Mouse (Mus musculus): ENCODE measurements around the gene Hadhb. TPM values are rescaled to one million over a fixed set of nuclear protein-coding genes. Genes with fewer than 3 reads are reported as not detected.
"Not testable (repeated sequence)": the region's sequence is repeated elsewhere in the genome, so short reads cannot be mapped to it uniquely, and the experiment has no call there.

The Hadhb gene
- polyA plus RNA-seq, 1 experiment from 2014 or later = 120 TPM

GRCm38 (mm10) chr5:30203216-30203885, 48.3 kb downstream of the Hadhb start:
- no peak overlapping the region for H3K4me3 ChIP-seq
- H3K9me3 ChIP-seq (replicated peaks) = no peaks in the 10 kb centered on the region
- DNase-seq (ENCODE audit: low spot score) = no peak
- no peaks in the 10 kb centered on the region for H3K36me3 ChIP-seq
- no peaks in the 10 kb centered on the region for H3K27me3 ChIP-seq (ENCODE audit: low read depth, poor library complexity, severe bottlenecking)
- no peak overlapping the region for H3K27ac ChIP-seq
- 87% methylated on average over 10 of the region's 10 CpGs for WGBS
- peaks cover 9% of the 10 kb centered on the region; the same call in 1 of the 2 replicates for H3K4me1 ChIP-seq

GRCm38 (mm10) chr5:30204441-30204840, 49.4 kb downstream of the Hadhb start:
- WGBS = 46% methylated on average over 1 of the region's 1 CpGs
- H3K9me3 ChIP-seq (replicated peaks) = no peaks in the 10 kb centered on the region

GRCm38 (mm10) chr5:30205034-30205433, 50.0 kb downstream of the Hadhb start:
- H3K27ac ChIP-seq = no peak overlapping the region
- WGBS = 69% methylated on average over 3 of the region's 3 CpGs

More at GRCm38 (mm10) chr5:30204441-30204840, 49.4 kb downstream of the Hadhb start:
- no peaks in the 10 kb centered on the region for H3K36me3 ChIP-seq
- peaks cover 7% of the 10 kb centered on the region; the same call in 1 of the 2 replicates for H3K4me1 ChIP-seq
- H3K27me3 ChIP-seq (ENCODE audit: low read depth, poor library complexity, severe bottlenecking) = no peaks in the 10 kb centered on the region
- no peak overlapping the region for H3K27ac ChIP-seq
- no peak overlapping the region for H3K4me3 ChIP-seq
- DNase-seq (ENCODE audit: low spot score) = no peak

GRCm38 (mm10) chr5:30205493-30205892, 50.4 kb downstream of the Hadhb start, which contains the start of gene Adgrf3:
Gene Adgrf3, minus strand, starts transcription at chr5:30205722.
- no peak within 1 kb of the TSS for H3K27ac ChIP-seq
- no peaks in the 10 kb centered on the region for H3K9me3 ChIP-seq (replicated peaks)
- no peak for DNase-seq (ENCODE audit: low spot score)
- WGBS = 26% methylated on average over 5 of the region's 5 CpGs
- H3K4me3 ChIP-seq = no peak within 1 kb of the TSS
- no peaks in the 10 kb centered on the region for H3K27me3 ChIP-seq (ENCODE audit: low read depth, poor library complexity, severe bottlenecking)
- H3K36me3 ChIP-seq = no peaks in the 10 kb centered on the region
- H3K4me1 ChIP-seq = peaks cover 7% of the 10 kb centered on the region; the same call in 1 of the 2 replicates

More at GRCm38 (mm10) chr5:30205034-30205433, 50.0 kb downstream of the Hadhb start:
- H3K9me3 ChIP-seq (replicated peaks) = no peaks in the 10 kb centered on the region
- no peaks in the 10 kb centered on the region for H3K27me3 ChIP-seq (ENCODE audit: low read depth, poor library complexity, severe bottlenecking)
- H3K4me1 ChIP-seq = peaks cover 7% of the 10 kb centered on the region; the same call in 1 of the 2 replicates
- H3K36me3 ChIP-seq = no peaks in the 10 kb centered on the region
- DNase-seq (ENCODE audit: low spot score) = no peak
- H3K4me3 ChIP-seq = no peak overlapping the region

- H3K36me3 ChIP-seq = no peaks in the 10 kb centered on the region
- H3K27me3 ChIP-seq (ENCODE audit: low read depth, poor library complexity, severe bottlenecking) = no peaks in the 10 kb centered on the region
- no peak for DNase-seq (ENCODE audit: low spot score)
- 69% methylated on average over 6 of the region's 6 CpGs for WGBS
- H3K9me3 ChIP-seq (replicated peaks) = no peaks in the 10 kb centered on the region
- H3K27ac ChIP-seq = no peak overlapping the region
- peaks cover 7% of the 10 kb centered on the region; the same call in 1 of the 2 replicates for H3K4me1 ChIP-seq
- H3K4me3 ChIP-seq = no peak overlapping the region
These were observed 52.2 kb downstream of the Hadhb start for GRCm38 (mm10) chr5:30207276-30207675.

DNA sequence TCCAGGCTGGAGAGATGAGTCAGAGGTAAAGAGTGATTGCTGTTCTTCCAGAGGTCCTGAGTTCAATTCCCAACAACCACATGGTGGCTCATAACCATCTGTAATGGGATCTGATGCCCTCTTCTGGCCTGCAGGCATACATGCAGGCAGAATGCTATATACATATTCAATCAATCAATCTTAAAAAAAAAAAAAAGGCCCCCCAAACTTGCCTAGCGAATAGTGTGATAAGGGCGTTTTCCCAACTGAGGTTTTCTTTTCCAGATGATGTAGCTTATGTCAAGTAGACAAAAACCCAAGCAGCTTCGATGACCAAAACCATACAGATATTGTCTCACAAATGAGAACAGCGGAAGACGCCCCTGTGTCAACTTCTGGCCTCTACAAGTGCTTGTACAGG, 55.7 kb downstream of the Hadhb start:
- H3K27me3 ChIP-seq (ENCODE audit: low read depth, poor library complexity, severe bottlenecking); DNase-seq (ENCODE audit: low spot score); H3K27ac ChIP-seq; H3K4me1 ChIP-seq; H3K4me3 ChIP-seq; H3K9me3 ChIP-seq (replicated peaks); H3K36me3 ChIP-seq: not testable (repeated sequence)
- 94% methylated on average over 5 of the region's 5 CpGs for WGBS

GRCm38 (mm10) chr5:30214889-30215288, 59.8 kb downstream of the Hadhb start:
- Histone ChIP-seq H3K36me3 (no peaks in the 10 kb centered on the region), H3K27ac (no peak overlapping the region), H3K4me1 (no peaks in the 10 kb centered on the region), H3K27me3 (ENCODE audit: low read depth, poor library complexity, severe bottlenecking) (no peaks in the 10 kb centered on the region), H3K9me3 (replicated peaks) (no peaks in the 10 kb centered on the region), H3K4me3 (no peak overlapping the region)
- DNase-seq (ENCODE audit: low spot score) = peak; percentile 56
- 23% methylated on average over 4 of the region's 4 CpGs for WGBS

- no peak for DNase-seq (ENCODE audit: low spot score)
- 86% methylated on average over 5 of the region's 5 CpGs for WGBS
- H3K27me3 ChIP-seq (ENCODE audit: low read depth, poor library complexity, severe bottlenecking) = no peaks in the 10 kb centered on the region
These were observed 60.9 kb downstream of the Hadhb start for GRCm38 (mm10) chr5:30215970-30216369.

DNA sequence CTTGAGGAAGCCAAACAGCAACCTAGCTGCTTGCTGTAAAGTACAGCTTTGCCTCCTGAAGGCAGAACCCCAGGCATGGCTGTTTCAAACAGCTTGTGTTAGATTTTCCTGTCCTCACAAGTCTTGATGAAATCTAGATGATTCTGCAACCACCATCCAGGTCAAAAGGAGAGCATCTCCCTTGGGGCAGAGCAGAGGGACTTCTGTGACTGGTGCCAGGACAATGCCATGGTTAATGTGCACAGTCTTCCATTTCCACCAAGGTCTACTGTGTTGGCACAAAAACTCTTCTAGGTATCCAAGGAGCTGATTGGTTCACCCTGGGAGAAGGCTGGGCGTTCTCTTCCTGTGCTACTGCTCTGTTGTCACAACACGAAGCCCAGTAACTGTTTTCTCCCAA, 64.7 kb downstream of the Hadhb start:
- H3K9me3 ChIP-seq (replicated peaks) = no peaks in the 10 kb centered on the region
- H3K36me3 ChIP-seq = peaks cover 10% of the 10 kb centered on the region
- H3K4me3 ChIP-seq = no peak overlapping the region
- no peak overlapping the region for H3K27ac ChIP-seq
- no peaks in the 10 kb centered on the region for H3K4me1 ChIP-seq
- 88% methylated on average over 2 of the region's 2 CpGs for WGBS
- DNase-seq (ENCODE audit: low spot score) = no peak
- no peaks in the 10 kb centered on the region for H3K27me3 ChIP-seq (ENCODE audit: low read depth, poor library complexity, severe bottlenecking)

More at GRCm38 (mm10) chr5:30215970-30216369, 60.9 kb downstream of the Hadhb start:
- Histone ChIP-seq H3K27ac (no peak overlapping the region), H3K4me3 (no peak overlapping the region), H3K36me3 (no peaks in the 10 kb centered on the region), H3K4me1 (no peaks in the 10 kb centered on the region), H3K9me3 (replicated peaks) (no peaks in the 10 kb centered on the region)

DNA sequence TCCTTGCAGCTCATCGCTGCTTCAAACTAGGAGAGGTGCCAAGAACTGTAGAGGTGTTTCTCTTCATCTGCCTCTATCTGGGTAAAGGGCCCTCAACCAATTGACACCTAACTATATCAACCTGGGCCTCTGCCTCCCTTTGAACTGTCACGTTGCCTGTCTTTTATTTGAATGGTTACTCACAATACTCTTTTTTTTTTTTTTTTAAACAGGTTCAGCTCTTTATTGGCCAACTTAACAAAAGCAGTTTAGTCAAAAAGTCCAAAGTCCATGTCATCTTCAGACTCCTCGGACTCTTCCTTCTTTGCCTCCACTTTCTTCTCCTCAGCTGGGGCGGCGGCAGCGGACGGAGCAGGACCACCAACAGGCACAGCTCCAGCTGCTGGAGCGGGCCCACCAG, 65.6 kb downstream of the Hadhb start:
- Histone ChIP-seq H3K4me3 (no peak overlapping the region), H3K27me3 (ENCODE audit: low read depth, poor library complexity, severe bottlenecking) (no peaks in the 10 kb centered on the region), H3K27ac (no peak overlapping the region), H3K4me1 (no peaks in the 10 kb centered on the region), H3K36me3 (peaks cover 10% of the 10 kb centered on the region), H3K9me3 (replicated peaks) (no peaks in the 10 kb centered on the region)
- DNase-seq (ENCODE audit: low spot score) = no peak
- 87% methylated on average over 8 of the region's 8 CpGs for WGBS

GRCm38 (mm10) chr5:30222681-30223080, 67.6 kb downstream of the Hadhb start:
- H3K27ac ChIP-seq = no peak overlapping the region
- H3K9me3 ChIP-seq (replicated peaks) = no peaks in the 10 kb centered on the region
- no peaks in the 10 kb centered on the region for H3K27me3 ChIP-seq (ENCODE audit: low read depth, poor library complexity, severe bottlenecking)
- peaks cover 10% of the 10 kb centered on the region for H3K36me3 ChIP-seq
- DNase-seq (ENCODE audit: low spot score) = no peak
- no peak overlapping the region for H3K4me3 ChIP-seq
- 98% methylated on average over 8 of the region's 8 CpGs for WGBS
- H3K4me1 ChIP-seq = no peaks in the 10 kb centered on the region

GRCm38 (mm10) chr5:30230901-30231300, 75.9 kb downstream of the Hadhb start:
- DNase-seq (ENCODE audit: low spot score) = no peak
- Histone ChIP-seq H3K9me3 (replicated peaks) (no peaks in the 10 kb centered on the region; the same call in 1 of the 2 replicates), H3K36me3 (peaks cover 16% of the 10 kb centered on the region), H3K27ac (no peak overlapping the region), H3K27me3 (ENCODE audit: low read depth, poor library complexity, severe bottlenecking) (no peaks in the 10 kb centered on the region), H3K4me3 (no peak overlapping the region), H3K4me1 (peaks cover 21% of the 10 kb centered on the region)
- 79% methylated on average over 4 of the region's 4 CpGs for WGBS

DNA sequence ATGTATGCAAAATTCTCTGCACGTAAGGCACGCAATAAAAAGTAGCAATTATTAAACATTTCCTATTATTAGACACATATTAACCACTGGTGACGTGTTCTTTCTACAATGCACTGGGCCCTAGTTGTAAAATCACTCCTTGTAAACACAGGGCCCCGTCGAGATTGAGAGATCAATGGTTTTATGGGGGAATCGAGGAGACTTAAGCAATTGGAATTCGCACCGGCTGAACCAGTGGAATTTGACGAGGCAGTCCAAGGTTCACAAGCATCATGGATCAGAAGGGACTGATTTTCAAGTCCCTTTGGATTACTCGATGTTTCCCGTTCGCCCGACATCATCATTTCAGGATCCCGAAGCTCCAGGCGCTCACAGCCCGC, 76.8 kb downstream of the Hadhb start:
- WGBS = 59% methylated on average over 16 of the region's 16 CpGs

More for the DNA sequence above, 76.8 kb downstream of the Hadhb start:
- Histone ChIP-seq H3K4me1 (peaks cover 21% of the 10 kb centered on the region), H3K4me3 (peak overlapping the region; percentile 83), H3K36me3 (peaks cover 17% of the 10 kb centered on the region), H3K27ac (peak overlapping the region; percentile 89), H3K27me3 (ENCODE audit: low read depth, poor library complexity, severe bottlenecking) (no peaks in the 10 kb centered on the region), H3K9me3 (replicated peaks) (no peaks in the 10 kb centered on the region; the same call in 1 of the 2 replicates)
- DNase-seq (ENCODE audit: low spot score) = no peak

Measured in limb, embryonic 10.5 days (tissue).